Mouse (Mus musculus) embryonic facial prominence, embryonic 14.5 days (tissue): ENCODE data around the gene Nms. TPM values are rescaled to one million over a fixed set of nuclear protein-coding genes. Genes with fewer than 3 reads are reported as not detected.

Experiments used
- ATAC-seq: fragments of 200-750 bp; cut with Nextera tagmentation; 2 replicates; pipeline ENCODE4 v1.8.0; 2017; ENCODE audit warnings: low read depth, moderate number of reproducible peaks, moderate TSS enrichment
- DNase-seq: peaks from one replicate; pipeline ENCODE4 v3.0.0-alpha.2; 2015; ENCODE audit warnings: low spot score
- H3K27ac ChIP-seq: fragments of 300-500 bp; sonication (generic); replicated peaks from 2 replicates; pipeline ENCODE4 v1.5.1; 2014; ENCODE audit warnings: low read depth, mild to moderate bottlenecking, low read length, moderate library complexity
- H3K27me3 ChIP-seq: fragments of 300-500 bp; sonication (generic); replicated peaks from 2 replicates; pipeline ENCODE4 v1.6.1; 2014; ENCODE audit warnings: low read length; ENCODE audit not compliant: control insufficient read depth, insufficient read depth
- H3K36me3 ChIP-seq: fragments of 300-500 bp; sonication (generic); 2 replicates; pipeline ENCODE4 v1.6.1; 2014; ENCODE audit warnings: low read length, mixed read lengths; ENCODE audit not compliant: control insufficient read depth, insufficient read depth
- H3K4me1 ChIP-seq: fragments of 300-500 bp; sonication (generic); 2 replicates; pipeline ENCODE4 v1.6.1; 2014; ENCODE audit warnings: antibody characterized with exemption, low read length; ENCODE audit not compliant: control insufficient read depth, insufficient read depth
- H3K4me2 ChIP-seq: fragments of 300-500 bp; sonication (generic); 2 replicates; pipeline ENCODE4 v1.6.1; 2014; ENCODE audit warnings: low read depth, mild to moderate bottlenecking, low read length, moderate library complexity, mixed read lengths
- H3K4me3 ChIP-seq: fragments of 300-500 bp; sonication (generic); 2 replicates; pipeline ENCODE4 v1.5.1; 2014; ENCODE audit warnings: low read depth, mild to moderate bottlenecking, low read length
- H3K9ac ChIP-seq: fragments of 300-500 bp; sonication (generic); 2 replicates; pipeline ENCODE4 v1.6.1; 2014; ENCODE audit warnings: low read depth, mild to moderate bottlenecking, low read length, moderate library complexity, mixed read lengths
- H3K9me3 ChIP-seq: fragments of 300-500 bp; sonication (generic); 2 replicates; pipeline ENCODE4 v1.6.1; 2016; ENCODE audit warnings: low read length; ENCODE audit not compliant: control insufficient read depth
- WGBS: fragments of 180-500 bp; shearing (Covaris S2); extraction: QIAGEN DNeasy Blood & Tissue Kit; methylation state at CpG from one replicate; pipeline ENCODE4 v1.1.7; 2014; 5-methylcytosine and 5-hydroxymethylcytosine counted together
- polyA plus RNA-seq: library from polyadenylated mRNA; unstranded; fragments of >200 nt; fragmentation: Nextera tagmentation; extraction: Ambion mirVana; gene quantifications from 2 replicates; pipeline ENCODE4 v1.2.1, GENCODE M21; 2014

Gene Nms
- polyA plus RNA-seq, 1 experiment from 2014 or later = not detected

DNA sequence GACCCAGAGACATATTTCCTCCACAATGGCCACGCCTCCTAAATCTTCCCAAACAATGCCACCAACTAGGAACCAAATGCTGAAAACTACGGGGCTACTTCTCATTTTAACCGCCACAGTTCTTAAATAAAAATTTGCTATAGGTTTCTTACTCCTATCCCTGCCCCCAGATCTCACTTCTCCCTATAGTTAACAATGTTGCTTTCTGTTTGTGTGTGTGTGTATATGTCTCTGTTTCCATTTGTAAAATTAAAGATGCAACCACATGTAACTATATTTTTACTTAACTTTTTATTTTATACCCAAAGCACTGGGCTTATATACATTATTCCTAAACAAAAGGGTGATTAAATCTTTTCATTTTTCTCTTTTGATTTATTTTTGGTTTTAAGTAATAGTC is 46.4 kb downstream of the Nms start, which contains the start of gene Pdcl3:
Gene Pdcl3, plus strand, starts transcription at position 301 of the 400 bp plus-strand sequence.
- no peak for ATAC-seq

DNA sequence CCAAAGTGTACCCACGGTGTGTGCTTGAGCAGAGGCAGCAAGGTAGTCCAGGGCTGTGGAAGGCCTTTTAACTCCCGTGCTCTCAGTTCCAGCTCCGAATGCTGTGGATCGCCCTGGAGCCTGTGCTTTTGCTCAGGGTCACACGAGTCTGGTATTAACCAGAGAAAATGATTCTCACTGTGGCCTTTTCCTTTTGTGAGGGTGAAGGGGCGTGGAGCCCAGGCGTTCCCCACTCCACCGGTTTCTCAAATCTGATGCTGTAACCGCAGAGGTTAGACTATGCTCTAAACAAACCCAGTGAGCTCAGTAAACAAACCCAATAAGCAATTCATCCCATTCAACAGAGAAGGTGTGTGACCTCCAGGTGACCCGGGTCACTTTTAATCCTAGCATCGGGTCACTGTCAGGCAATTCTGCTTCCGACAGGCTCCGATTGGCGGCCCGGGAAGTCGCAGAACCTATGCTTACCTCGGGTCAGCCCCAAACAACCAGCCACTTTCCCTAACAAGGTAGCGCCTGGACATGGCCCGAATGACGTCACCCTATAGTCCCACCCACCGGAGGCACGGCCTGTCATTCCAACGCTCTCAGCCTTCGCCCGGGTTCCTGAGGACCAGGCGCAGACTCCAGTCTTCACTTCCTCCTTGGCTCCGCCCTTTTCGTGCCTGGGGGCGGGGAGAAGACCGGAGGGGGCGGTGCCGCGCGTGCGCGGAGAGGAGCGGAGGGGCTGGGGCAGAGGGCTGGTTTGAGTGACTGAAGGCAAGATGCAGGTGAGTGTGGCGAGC is 48.3 kb downstream of the Nms start:
- Histone ChIP-seq H3K4me1 (peaks cover 9% of the 10 kb centered on the region), H3K9me3 (no peaks in the 10 kb centered on the region)
- ATAC-seq = peak; percentile 98

More for the DNA sequence above, 46.4 kb downstream of the Nms start, which contains the start of gene Pdcl3:
- Histone ChIP-seq H3K4me2 (no peak within 1 kb of the TSS), H3K27me3 (no peaks in the 10 kb centered on the region), H3K27ac (no peak within 1 kb of the TSS), H3K9ac (no peak within 1 kb of the TSS), H3K4me3 (no peak within 1 kb of the TSS), H3K36me3 (no peaks in the 10 kb centered on the region), H3K9me3 (no peaks in the 10 kb centered on the region), H3K4me1 (peaks cover 9% of the 10 kb centered on the region)
- WGBS = 85% methylated on average over 3 of the region's 3 CpGs
- no peak for DNase-seq

DNA sequence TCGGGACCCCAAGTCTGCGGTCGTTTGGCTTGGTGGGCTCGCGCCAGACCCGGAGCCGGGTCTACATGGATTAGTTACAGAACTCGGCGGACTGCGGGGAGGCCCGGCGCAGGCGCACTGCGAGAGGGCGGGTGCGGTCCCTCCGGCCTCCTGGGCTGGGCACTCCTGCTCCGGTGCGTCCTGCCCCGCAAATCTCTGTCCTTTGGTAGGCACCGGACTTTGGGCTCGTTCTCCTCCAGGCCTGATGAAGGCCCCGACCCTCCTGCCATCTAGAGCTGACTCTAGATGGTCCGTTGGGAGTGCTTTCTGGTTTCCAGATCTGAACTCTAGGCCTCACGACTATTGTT is 48.9 kb downstream of the Nms start:
- H3K4me3 ChIP-seq = peak overlapping the region; percentile 81
- H3K9ac ChIP-seq = peak overlapping the region; percentile 84
- ATAC-seq = peak; percentile 90
- peaks cover 19% of the 10 kb centered on the region for H3K36me3 ChIP-seq
- no peaks in the 10 kb centered on the region for H3K27me3 ChIP-seq
- no peaks in the 10 kb centered on the region for H3K9me3 ChIP-seq
- WGBS = 0% methylated on average over 9 of the region's 25 CpGs
- peak overlapping the region; percentile 79 for H3K27ac ChIP-seq
- H3K4me1 ChIP-seq = peaks cover 9% of the 10 kb centered on the region
- H3K4me2 ChIP-seq = peak overlapping the region; percentile 79
- DNase-seq = no peak

More for the DNA sequence above, 48.3 kb downstream of the Nms start:
- Histone ChIP-seq H3K9ac (peak overlapping the region; percentile 84), H3K36me3 (peaks cover 14% of the 10 kb centered on the region; the same call in 1 of the 2 replicates), H3K27me3 (no peaks in the 10 kb centered on the region), H3K4me2 (peak overlapping the region; percentile 79), H3K27ac (peak overlapping the region; percentile 79), H3K4me3 (peak overlapping the region; percentile 81)
- WGBS = 6% methylated on average over 35 of the region's 38 CpGs
- peak; percentile 98 for DNase-seq

DNA sequence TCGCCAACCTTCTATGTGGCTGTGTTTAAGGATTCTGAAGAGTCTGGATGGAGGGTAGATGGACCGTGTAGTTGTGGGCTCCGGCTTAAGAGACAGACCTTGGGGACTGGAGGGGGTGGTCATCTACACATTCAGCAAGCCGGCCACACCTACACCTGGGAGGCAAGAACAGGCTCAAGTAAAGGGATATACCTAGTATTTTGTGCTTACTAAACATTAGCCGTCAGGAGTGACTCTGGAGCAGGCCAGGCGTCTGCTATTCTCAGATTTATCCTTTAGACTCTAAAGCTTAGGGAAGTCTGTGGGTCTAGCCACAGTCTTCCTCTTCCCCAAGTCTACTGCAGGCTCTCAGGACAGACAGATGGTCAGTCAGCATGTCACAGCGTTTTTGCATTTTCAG is 49.4 kb downstream of the Nms start:
- DNase-seq (no peak), ATAC-seq (no peak)
- H3K4me3 ChIP-seq = peak overlapping the region; percentile 81
- H3K4me2 ChIP-seq = peak overlapping the region; percentile 79
- 23% methylated on average over 7 of the region's 7 CpGs for WGBS
- H3K36me3 ChIP-seq = peaks cover 24% of the 10 kb centered on the region
- H3K27me3 ChIP-seq = no peaks in the 10 kb centered on the region
- peaks cover 9% of the 10 kb centered on the region for H3K4me1 ChIP-seq
- H3K9me3 ChIP-seq = no peaks in the 10 kb centered on the region
- peak overlapping the region; percentile 84 for H3K9ac ChIP-seq
- peak overlapping the region; percentile 79 for H3K27ac ChIP-seq

DNA sequence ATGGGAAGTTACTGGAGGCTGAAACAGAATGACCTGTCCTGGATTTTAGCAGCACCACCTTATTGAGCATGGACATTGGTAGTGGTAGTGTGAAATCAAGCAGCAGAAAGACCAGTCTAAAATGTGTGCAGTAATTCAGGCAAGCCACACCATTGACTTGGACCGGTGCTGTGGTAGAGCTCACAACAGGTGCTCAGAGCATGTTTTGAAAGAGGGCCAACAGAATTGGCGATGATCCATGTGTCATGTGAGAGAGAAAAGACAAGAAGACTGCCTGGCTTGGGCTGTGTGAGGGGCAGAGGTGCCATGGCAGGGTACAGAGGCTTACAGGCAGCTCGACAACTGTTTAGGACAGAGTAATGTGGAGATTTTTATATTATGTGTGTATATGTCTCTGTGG is 53.4 kb downstream of the Nms start:
- DNase-seq (peak; percentile 36), ATAC-seq (no peak)
- Histone ChIP-seq H3K4me2 (no peak overlapping the region), H3K27me3 (no peaks in the 10 kb centered on the region), H3K4me3 (no peak overlapping the region), H3K9me3 (no peaks in the 10 kb centered on the region), H3K27ac (no peak overlapping the region), H3K9ac (no peak overlapping the region), H3K36me3 (peaks cover 61% of the 10 kb centered on the region), H3K4me1 (peaks cover 4% of the 10 kb centered on the region)
- WGBS = 89% methylated on average over 3 of the region's 3 CpGs

Other genes with a start within 250 kb of the Nms start
- gene Lonrf2, start 102.4 kb upstream of the Nms start, polyA plus RNA-seq = 3.0 and 3.1 TPM in 2 replicates
- gene Chst10, start 41.0 kb upstream of the Nms start, polyA plus RNA-seq = 8.1 and 8.4 TPM in 2 replicates
- 147 and 149 TPM in 2 replicates for gene Pdcl3, start 46.5 kb downstream of the Nms start, polyA plus RNA-seq